Mouse (Mus musculus) midbrain, embryonic 12.5 days (tissue): ENCODE measurements around the gene Tspan1. TPM values are rescaled to one million over a fixed set of nuclear protein-coding genes. Genes with fewer than 3 reads are reported as not detected.
A peak's percentile ranks its signal among the peaks of the same experiment; 100 is the strongest.

Experiments used
- ATAC-seq: fragments of 200-750 bp; cut with Nextera tagmentation; 2 replicates; pipeline ENCODE4 v1.8.0; 2017; ENCODE audit warnings: low read depth, moderate TSS enrichment, moderate library complexity; ENCODE audit not compliant: low FRiP score
- H3K27ac ChIP-seq: fragments of 300-500 bp; sonication (generic); replicated peaks from 2 replicates; pipeline ENCODE4 v1.5.1; 2016; ENCODE audit warnings: mild to moderate bottlenecking
- H3K27me3 ChIP-seq: fragments of 300-500 bp; sonication (generic); 2 replicates; pipeline ENCODE4 v1.6.1; 2016; ENCODE audit warnings: mild to moderate bottlenecking
- H3K36me3 ChIP-seq: fragments of 300-500 bp; sonication (generic); 2 replicates; pipeline ENCODE4 v1.6.1; 2016
- H3K4me1 ChIP-seq: fragments of 300-500 bp; sonication (generic); 2 replicates; pipeline ENCODE4 v1.6.1; 2016
- H3K4me2 ChIP-seq: fragments of 300-500 bp; sonication (generic); replicated peaks from 2 replicates; pipeline ENCODE4 v1.6.1; 2016; ENCODE audit warnings: mild to moderate bottlenecking, moderate library complexity
- H3K4me3 ChIP-seq: fragments of 300-500 bp; sonication (generic); 2 replicates; pipeline ENCODE4 v1.5.1; 2016; ENCODE audit warnings: mild to moderate bottlenecking
- H3K9ac ChIP-seq: fragments of 300-500 bp; sonication (generic); replicated peaks from 2 replicates; pipeline ENCODE4 v1.6.1; 2016; ENCODE audit warnings: mild to moderate bottlenecking, moderate library complexity
- H3K9me3 ChIP-seq: fragments of 300-500 bp; sonication (generic); 2 replicates; pipeline ENCODE4 v1.6.1; 2016; ENCODE audit warnings: mild to moderate bottlenecking
- WGBS: fragments of 180-500 bp; shearing (Covaris S2); methylation state at CpG from one replicate; pipeline ENCODE4 v1.1.7; 2016; 5-methylcytosine and 5-hydroxymethylcytosine counted together
- polyA plus RNA-seq: library from polyadenylated mRNA; unstranded; fragments of >200 nt; fragmentation: Nextera tagmentation; extraction: Ambion mirVana; gene quantifications from 2 replicates; pipeline ENCODE4 v1.2.1, GENCODE M21; 2016

Tspan1 gene
- polyA plus RNA-seq, 1 experiment from 2014 or later, result 0.09 TPM

- H3K4me3 ChIP-seq, result no peak overlapping the region
- H3K4me1 ChIP-seq, result no peaks in the 10 kb centered on the region
- H3K36me3 ChIP-seq, result peaks cover 7% of the 10 kb centered on the region; the same call in 1 of the 2 replicates
- no peaks in the 10 kb centered on the region for H3K27me3 ChIP-seq
- no peak overlapping the region for H3K4me2 ChIP-seq
- 74% methylated on average over 2 of the region's 2 CpGs for WGBS
- no peak overlapping the region for H3K9ac ChIP-seq
- H3K9me3 ChIP-seq, result no peaks in the 10 kb centered on the region
- ATAC-seq, result no peak
- no peak overlapping the region for H3K27ac ChIP-seq
Measured at GRCm38 (mm10) chr4:116164759-116165554, 2.4 kb downstream of the Tspan1 start.

DNA sequence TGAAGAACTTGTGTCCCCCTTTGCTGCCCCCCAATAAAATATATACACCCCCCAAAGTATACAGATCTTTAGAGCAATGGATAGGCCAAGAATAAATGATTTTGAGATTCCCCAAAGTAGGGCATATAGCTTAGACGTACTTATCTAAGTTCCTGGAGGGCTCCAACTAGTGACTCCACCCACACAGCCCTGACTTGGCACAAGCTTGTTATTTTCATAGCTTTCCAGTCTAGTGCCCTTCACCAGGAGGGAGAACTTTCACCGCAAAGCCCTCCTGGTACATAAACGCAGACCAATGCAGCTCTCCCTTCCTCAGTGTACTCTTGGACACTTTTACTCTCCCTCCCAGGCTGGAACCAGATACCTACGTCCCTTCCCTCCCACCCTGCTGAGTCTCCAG lies 5.3 kb downstream of the Tspan1 start:
- H3K9ac ChIP-seq, result no peak overlapping the region
- H3K4me1 ChIP-seq, result no peaks in the 10 kb centered on the region
- peaks cover 35% of the 10 kb centered on the region for H3K36me3 ChIP-seq
- H3K27me3 ChIP-seq, result no peaks in the 10 kb centered on the region
- H3K4me3 ChIP-seq, result no peak overlapping the region
- 89% methylated on average over 4 of the region's 4 CpGs for WGBS
- no peak overlapping the region for H3K4me2 ChIP-seq
- H3K27ac ChIP-seq, result no peak overlapping the region
- ATAC-seq, result no peak
- H3K9me3 ChIP-seq, result no peaks in the 10 kb centered on the region

- peaks cover 49% of the 10 kb centered on the region for H3K36me3 ChIP-seq
- no peak overlapping the region for H3K9ac ChIP-seq
- WGBS, result 87% methylated on average over 3 of the region's 3 CpGs
- H3K4me3 ChIP-seq, result no peak overlapping the region
- H3K27me3 ChIP-seq, result no peaks in the 10 kb centered on the region
- no peak overlapping the region for H3K4me2 ChIP-seq
- ATAC-seq, result no peak
- H3K4me1 ChIP-seq, result no peaks in the 10 kb centered on the region
- no peaks in the 10 kb centered on the region for H3K9me3 ChIP-seq
- no peak overlapping the region for H3K27ac ChIP-seq
Measured at GRCm38 (mm10) chr4:116160769-116161168, 6.6 kb downstream of the Tspan1 start.

GRCm38 (mm10) chr4:116159912-116160311 lies 7.5 kb downstream of the Tspan1 start:
- 74% methylated on average over 3 of the region's 3 CpGs for WGBS

GRCm38 (mm10) chr4:116157882-116158281 lies 9.5 kb downstream of the Tspan1 start:
- H3K4me1 ChIP-seq, result no peaks in the 10 kb centered on the region
- peaks cover 77% of the 10 kb centered on the region for H3K36me3 ChIP-seq
- no peak for ATAC-seq
- H3K27ac ChIP-seq, result no peak overlapping the region
- no peak overlapping the region for H3K4me3 ChIP-seq
- H3K9ac ChIP-seq, result no peak overlapping the region
- H3K9me3 ChIP-seq, result no peaks in the 10 kb centered on the region
- no peaks in the 10 kb centered on the region for H3K27me3 ChIP-seq
- 93% methylated on average over 2 of the region's 2 CpGs for WGBS
- no peak overlapping the region for H3K4me2 ChIP-seq

More at GRCm38 (mm10) chr4:116159912-116160311, 7.5 kb downstream of the Tspan1 start:
- Histone ChIP-seq H3K27me3 (no peaks in the 10 kb centered on the region), H3K27ac (no peak overlapping the region), H3K4me3 (no peak overlapping the region), H3K36me3 (peaks cover 57% of the 10 kb centered on the region), H3K9ac (no peak overlapping the region), H3K4me1 (no peaks in the 10 kb centered on the region), H3K9me3 (no peaks in the 10 kb centered on the region), H3K4me2 (no peak overlapping the region)
- ATAC-seq, result no peak

GRCm38 (mm10) chr4:116152702-116153101 lies 14.7 kb downstream of the Tspan1 start:
- Histone ChIP-seq H3K27ac (no peak overlapping the region), H3K4me2 (no peak overlapping the region), H3K36me3 (peaks cover 61% of the 10 kb centered on the region), H3K4me3 (no peak overlapping the region), H3K9ac (no peak overlapping the region), H3K27me3 (no peaks in the 10 kb centered on the region), H3K4me1 (peaks cover 16% of the 10 kb centered on the region), H3K9me3 (no peaks in the 10 kb centered on the region)
- WGBS, result 94% methylated on average over 15 of the region's 15 CpGs
- ATAC-seq, result no peak

GRCm38 (mm10) chr4:116151238-116151637 lies 16.2 kb downstream of the Tspan1 start, which contains the start of gene Lurap1:
Gene Lurap1, minus strand, starts transcription at chr4:116151338.
- Histone ChIP-seq H3K36me3 (peaks cover 47% of the 10 kb centered on the region), H3K4me2 (peak within 1 kb of the TSS; percentile 71), H3K4me3 (peak within 1 kb of the TSS; percentile 74), H3K4me1 (peaks cover 16% of the 10 kb centered on the region), H3K9ac (peak within 1 kb of the TSS; percentile 91), H3K9me3 (no peaks in the 10 kb centered on the region), H3K27me3 (no peaks in the 10 kb centered on the region), H3K27ac (peak within 1 kb of the TSS; percentile 86)
- 76% methylated on average over 6 of the region's 6 CpGs for WGBS
- no peak for ATAC-seq

- peak; percentile 44 for ATAC-seq
- Histone ChIP-seq H3K4me3 (peak overlapping the region; percentile 74), H3K9ac (peak overlapping the region; percentile 91), H3K27ac (peak overlapping the region; percentile 76; the same call in 1 of the 2 replicates), H3K9me3 (no peaks in the 10 kb centered on the region), H3K36me3 (peaks cover 43% of the 10 kb centered on the region), H3K27me3 (no peaks in the 10 kb centered on the region), H3K4me1 (peaks cover 16% of the 10 kb centered on the region), H3K4me2 (peak overlapping the region; percentile 71)
- 22% methylated on average over 4 of the region's 4 CpGs for WGBS
Measured at GRCm38 (mm10) chr4:116150862-116151221, 16.6 kb downstream of the Tspan1 start.

DNA sequence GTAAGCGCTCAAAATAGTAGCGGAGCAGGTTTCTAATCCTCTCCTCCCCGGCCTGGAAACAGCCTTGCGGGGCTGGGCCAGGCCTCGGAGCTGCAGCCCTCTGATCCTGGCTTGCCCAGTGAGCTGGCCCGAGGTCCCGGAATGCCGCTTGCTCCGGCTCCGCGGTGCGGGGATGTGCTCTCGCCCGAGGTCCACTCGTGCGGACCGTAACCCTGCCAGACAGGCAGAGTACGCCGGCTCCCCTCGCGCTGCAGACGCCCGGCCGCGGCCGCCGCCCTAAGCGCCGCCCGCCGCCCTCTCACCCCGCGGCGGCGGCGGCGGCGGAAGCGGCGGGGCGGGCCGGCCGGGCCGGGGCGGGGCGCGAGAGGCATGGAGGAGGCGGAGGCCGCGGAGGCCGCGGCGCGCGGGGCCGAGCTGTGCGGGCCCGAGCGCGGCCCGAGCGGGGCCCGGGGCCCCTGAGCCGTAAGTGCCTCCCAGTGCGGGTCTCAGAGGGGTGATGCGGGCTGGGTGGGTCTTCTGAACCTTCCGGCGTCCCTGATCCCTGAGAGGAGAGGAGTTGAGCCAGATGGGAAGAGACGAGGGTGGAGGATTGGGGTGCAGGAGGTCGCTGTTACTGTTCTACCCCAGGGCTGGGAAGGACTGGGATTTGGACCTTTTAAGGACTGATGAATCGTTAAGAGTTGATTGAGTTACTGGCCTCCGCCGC lies 17.1 kb downstream of the Tspan1 start:
- Histone ChIP-seq H3K9ac (peak overlapping the region; percentile 91), H3K4me1 (peaks cover 16% of the 10 kb centered on the region), H3K4me3 (peak overlapping the region; percentile 74), H3K36me3 (peaks cover 38% of the 10 kb centered on the region), H3K27me3 (0 out of 2 replicates have a peak, but pooled peaks cover 2% of the 10 kb centered on the region), H3K27ac (peak overlapping the region; percentile 86), H3K4me2 (peak overlapping the region; percentile 71), H3K9me3 (no peaks in the 10 kb centered on the region)
- WGBS, result under 1% methylated on average over 57 of the region's 73 CpGs
- ATAC-seq, result peak; percentile 94

DNA sequence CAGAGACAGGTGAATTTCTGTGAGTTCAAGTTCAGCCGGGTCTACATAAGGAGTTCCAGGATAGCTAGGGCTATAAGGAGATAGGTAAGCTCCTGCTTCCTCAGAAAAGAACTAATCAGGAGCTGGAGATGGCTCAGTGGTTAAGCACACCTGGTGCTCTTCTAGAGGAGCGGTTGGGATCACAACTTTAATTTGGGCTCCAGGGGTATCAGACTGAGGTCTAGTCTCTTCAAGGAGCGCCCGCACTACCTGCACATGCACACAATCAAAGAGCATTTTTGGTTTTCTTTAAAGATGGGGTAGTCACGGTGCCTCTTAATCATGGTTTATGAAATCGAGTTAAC lies 17.6 kb downstream of the Tspan1 start:
- Histone ChIP-seq H3K27ac (peak overlapping the region; percentile 86), H3K4me3 (peak overlapping the region; percentile 74), H3K9me3 (no peaks in the 10 kb centered on the region), H3K9ac (peak overlapping the region; percentile 91), H3K4me2 (peak overlapping the region; percentile 71), H3K27me3 (0 out of 2 replicates have a peak, but pooled peaks cover 7% of the 10 kb centered on the region), H3K36me3 (peaks cover 32% of the 10 kb centered on the region), H3K4me1 (peaks cover 19% of the 10 kb centered on the region)
- no peak; the same call in 1 of the 2 replicates for ATAC-seq
- WGBS, result 17% methylated on average over 6 of the region's 6 CpGs

GRCm38 (mm10) chr4:116143891-116144717 lies 23.3 kb downstream of the Tspan1 start:
- peak overlapping the region; percentile 69 for H3K4me3 ChIP-seq
- H3K4me1 ChIP-seq, result peaks cover 21% of the 10 kb centered on the region
- no peaks in the 10 kb centered on the region for H3K36me3 ChIP-seq
- no peaks in the 10 kb centered on the region for H3K9me3 ChIP-seq
- H3K4me2 ChIP-seq, result peak overlapping the region; percentile 95
- peak; percentile 49 for ATAC-seq
- peaks cover 28% of the 10 kb centered on the region for H3K27me3 ChIP-seq
- H3K27ac ChIP-seq, result no peak overlapping the region
- peak overlapping the region; percentile 76 for H3K9ac ChIP-seq
- WGBS, result under 1% methylated on average over 47 of the region's 47 CpGs
